Mouse (Mus musculus) heart, embryonic 12.5 days (tissue): ENCODE measurements around the gene Khdc4. TPM values are rescaled to one million over a fixed set of nuclear protein-coding genes. Genes with fewer than 3 reads are reported as not detected.

Experiments used
- ATAC-seq: fragments of 200-750 bp; cut with Nextera tagmentation; 2 replicates; pipeline ENCODE4 v1.8.0; 2017; ENCODE audit warnings: moderate TSS enrichment, moderate library complexity; ENCODE audit not compliant: insufficient number of reproducible peaks, low FRiP score
- H3K27ac ChIP-seq: fragments of 300-500 bp; sonication (generic); 2 replicates; pipeline ENCODE4 v1.5.1; 2016; ENCODE audit warnings: mild to moderate bottlenecking, moderate library complexity; ENCODE audit not compliant: poor library complexity, severe bottlenecking
- H3K27me3 ChIP-seq: fragments of 300-500 bp; sonication (generic); replicated peaks from 2 replicates; pipeline ENCODE4 v1.6.1; 2016; ENCODE audit warnings: mild to moderate bottlenecking, moderate library complexity
- H3K36me3 ChIP-seq: fragments of 300-500 bp; sonication (generic); 2 replicates; pipeline ENCODE4 v1.6.1; 2016; ENCODE audit warnings: mild to moderate bottlenecking, moderate library complexity
- H3K4me1 ChIP-seq: fragments of 300-500 bp; sonication (generic); replicated peaks from 2 replicates; pipeline ENCODE4 v1.6.1; 2016; ENCODE audit warnings: mild to moderate bottlenecking
- H3K4me2 ChIP-seq: fragments of 300-500 bp; sonication (generic); 2 replicates; pipeline ENCODE4 v1.6.1; 2016; ENCODE audit warnings: mild to moderate bottlenecking, moderate library complexity
- H3K4me3 ChIP-seq: fragments of 300-500 bp; sonication (generic); 2 replicates; pipeline ENCODE4 v1.5.1; 2016; ENCODE audit warnings: mild to moderate bottlenecking
- H3K9ac ChIP-seq: fragments of 300-500 bp; sonication (generic); 2 replicates; pipeline ENCODE4 v1.6.1; 2016; ENCODE audit warnings: mild to moderate bottlenecking, moderate library complexity
- H3K9me3 ChIP-seq: fragments of 300-500 bp; sonication (generic); replicated peaks from 2 replicates; pipeline ENCODE4 v1.6.1; 2016; ENCODE audit warnings: mild to moderate bottlenecking, moderate library complexity
- WGBS: fragments of 180-500 bp; shearing (Covaris S2); methylation state at CpG from one replicate; pipeline ENCODE4 v1.1.7; 2016; 5-methylcytosine and 5-hydroxymethylcytosine counted together
- polyA plus RNA-seq: library from polyadenylated mRNA; unstranded; fragments of >200 nt; fragmentation: Nextera tagmentation; extraction: Ambion mirVana; gene quantifications from 2 replicates; pipeline ENCODE4 v1.2.1, GENCODE M21; 2016

Gene Khdc4
- polyA plus RNA-seq, 1 experiment from 2014 or later = 75.3 TPM

DNA sequence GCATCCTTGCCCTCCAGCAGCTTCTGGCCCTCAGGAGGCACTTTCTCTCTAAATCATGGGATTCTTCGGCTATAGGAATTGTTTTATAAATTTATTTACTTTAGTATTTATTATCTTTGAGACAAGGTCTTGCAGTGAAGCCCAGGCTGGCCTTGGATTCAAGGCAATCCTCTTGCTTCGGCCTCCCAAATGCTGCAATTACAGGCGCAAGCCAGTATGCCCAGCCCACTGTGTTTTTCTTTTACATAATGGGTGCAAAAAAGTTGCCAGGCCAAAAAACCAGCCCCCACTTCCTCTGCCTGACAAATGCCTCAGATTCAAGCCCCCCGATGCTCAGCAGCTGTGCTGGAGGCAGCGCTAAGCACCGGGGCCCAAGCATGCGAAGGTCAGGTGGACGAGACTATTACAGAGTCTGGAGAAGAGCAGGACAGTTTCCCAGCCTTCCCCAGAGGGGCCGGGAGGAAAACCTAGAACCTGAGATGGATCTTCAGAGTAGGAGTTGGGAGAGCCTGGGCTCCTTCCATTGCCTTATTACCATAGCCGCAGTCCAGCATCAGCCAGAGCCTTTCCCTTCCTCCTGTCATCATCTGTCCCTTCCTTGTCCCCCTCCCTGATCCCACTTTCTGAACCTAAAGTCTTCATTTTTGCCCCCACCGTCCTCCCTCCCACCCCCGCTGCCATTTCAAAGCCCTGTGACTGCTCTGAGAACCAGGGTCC, 37.0 kb upstream of the Khdc4 start:
- ATAC-seq = no peak
- H3K4me1 ChIP-seq = peaks cover 4% of the 10 kb centered on the region
- H3K4me2 ChIP-seq = no peak overlapping the region
- H3K4me3 ChIP-seq = no peak overlapping the region
- WGBS = 84% methylated on average over 12 of the region's 12 CpGs
- peaks cover 53% of the 10 kb centered on the region for H3K36me3 ChIP-seq
- no peak overlapping the region for H3K27ac ChIP-seq
- no peaks in the 10 kb centered on the region for H3K9me3 ChIP-seq
- H3K27me3 ChIP-seq = no peaks in the 10 kb centered on the region
- no peak overlapping the region for H3K9ac ChIP-seq

DNA sequence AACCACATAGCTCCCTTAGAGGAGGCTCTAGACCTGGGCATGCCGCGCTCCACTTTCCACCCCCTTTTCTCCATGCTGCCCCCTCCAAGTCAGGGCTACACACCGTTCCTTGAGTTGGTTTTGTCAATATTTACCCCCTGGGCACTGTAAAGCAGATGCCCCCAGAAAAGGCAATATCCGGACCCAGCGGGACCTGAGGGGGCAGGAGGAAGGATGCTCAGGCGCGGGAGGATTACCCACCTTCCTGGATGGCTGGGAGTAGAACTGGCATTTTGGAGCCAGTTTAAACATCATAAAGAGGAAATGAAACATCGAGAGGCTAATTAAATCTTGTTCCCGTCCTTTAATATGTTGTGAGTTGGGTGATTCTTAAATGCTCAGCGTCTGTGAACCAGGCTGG, 36.4 kb upstream of the Khdc4 start:
- ATAC-seq = no peak
- Histone ChIP-seq H3K9ac (no peak overlapping the region), H3K9me3 (no peaks in the 10 kb centered on the region), H3K4me3 (no peak overlapping the region), H3K27ac (no peak overlapping the region), H3K4me2 (no peak overlapping the region), H3K36me3 (peaks cover 47% of the 10 kb centered on the region), H3K27me3 (no peaks in the 10 kb centered on the region), H3K4me1 (peaks cover 10% of the 10 kb centered on the region)
- WGBS = 80% methylated on average over 10 of the region's 10 CpGs

- Histone ChIP-seq H3K4me1 (peaks cover 18% of the 10 kb centered on the region), H3K9me3 (no peaks in the 10 kb centered on the region), H3K27ac (no peak overlapping the region), H3K4me2 (no peak overlapping the region), H3K4me3 (no peak overlapping the region), H3K9ac (no peak overlapping the region), H3K27me3 (no peaks in the 10 kb centered on the region), H3K36me3 (peaks cover 39% of the 10 kb centered on the region)
- ATAC-seq = no peak
- 94% methylated on average over 13 of the region's 13 CpGs for WGBS
Observed at GRCm38 (mm10) chr3:88649967-88650366, 35.6 kb upstream of the Khdc4 start.

DNA sequence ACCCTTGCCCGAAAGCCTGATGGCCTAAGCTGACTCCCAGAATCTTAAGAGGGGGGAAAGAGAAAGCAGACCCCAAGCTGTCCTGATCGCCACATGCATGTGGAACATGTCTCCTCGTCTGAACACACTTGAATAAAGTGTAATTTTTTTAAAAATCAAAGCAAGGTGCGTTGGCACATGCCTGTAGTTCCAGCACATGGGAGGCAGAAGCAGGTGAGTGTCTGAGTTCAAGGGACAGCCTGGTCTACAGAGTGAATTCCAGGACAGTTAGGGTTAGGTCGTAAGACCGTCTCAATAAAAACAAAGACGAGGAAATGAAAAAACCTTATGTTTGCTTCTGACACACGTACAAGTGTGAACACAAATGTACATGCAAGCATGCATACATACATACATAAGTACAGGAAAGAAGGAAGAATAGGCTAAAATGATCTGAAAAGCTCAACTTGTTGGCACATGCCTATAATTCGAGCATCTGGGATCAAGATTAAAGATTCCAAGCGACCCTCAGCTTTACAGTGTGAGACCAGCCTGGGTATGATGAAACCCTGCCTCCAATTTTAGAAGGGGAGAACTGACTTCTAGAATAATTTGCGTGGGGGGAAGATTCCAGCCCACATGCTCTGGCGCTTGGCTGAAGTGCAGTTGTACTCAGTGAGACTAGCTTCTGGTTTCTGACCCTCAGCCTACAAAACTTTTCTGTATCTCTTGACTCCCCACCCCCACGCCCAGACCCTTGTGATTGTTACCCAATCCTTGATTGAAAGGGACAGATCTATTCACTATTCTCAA, 34.7 kb upstream of the Khdc4 start:
- no peak overlapping the region for H3K27ac ChIP-seq
- H3K36me3 ChIP-seq = peaks cover 30% of the 10 kb centered on the region
- H3K9ac ChIP-seq = no peak overlapping the region
- no peaks in the 10 kb centered on the region for H3K9me3 ChIP-seq
- no peak overlapping the region for H3K4me2 ChIP-seq
- H3K4me1 ChIP-seq = peaks cover 23% of the 10 kb centered on the region
- no peak overlapping the region for H3K4me3 ChIP-seq
- WGBS = 68% methylated on average over 13 of the region's 13 CpGs
- H3K27me3 ChIP-seq = no peaks in the 10 kb centered on the region
- no peak for ATAC-seq

DNA sequence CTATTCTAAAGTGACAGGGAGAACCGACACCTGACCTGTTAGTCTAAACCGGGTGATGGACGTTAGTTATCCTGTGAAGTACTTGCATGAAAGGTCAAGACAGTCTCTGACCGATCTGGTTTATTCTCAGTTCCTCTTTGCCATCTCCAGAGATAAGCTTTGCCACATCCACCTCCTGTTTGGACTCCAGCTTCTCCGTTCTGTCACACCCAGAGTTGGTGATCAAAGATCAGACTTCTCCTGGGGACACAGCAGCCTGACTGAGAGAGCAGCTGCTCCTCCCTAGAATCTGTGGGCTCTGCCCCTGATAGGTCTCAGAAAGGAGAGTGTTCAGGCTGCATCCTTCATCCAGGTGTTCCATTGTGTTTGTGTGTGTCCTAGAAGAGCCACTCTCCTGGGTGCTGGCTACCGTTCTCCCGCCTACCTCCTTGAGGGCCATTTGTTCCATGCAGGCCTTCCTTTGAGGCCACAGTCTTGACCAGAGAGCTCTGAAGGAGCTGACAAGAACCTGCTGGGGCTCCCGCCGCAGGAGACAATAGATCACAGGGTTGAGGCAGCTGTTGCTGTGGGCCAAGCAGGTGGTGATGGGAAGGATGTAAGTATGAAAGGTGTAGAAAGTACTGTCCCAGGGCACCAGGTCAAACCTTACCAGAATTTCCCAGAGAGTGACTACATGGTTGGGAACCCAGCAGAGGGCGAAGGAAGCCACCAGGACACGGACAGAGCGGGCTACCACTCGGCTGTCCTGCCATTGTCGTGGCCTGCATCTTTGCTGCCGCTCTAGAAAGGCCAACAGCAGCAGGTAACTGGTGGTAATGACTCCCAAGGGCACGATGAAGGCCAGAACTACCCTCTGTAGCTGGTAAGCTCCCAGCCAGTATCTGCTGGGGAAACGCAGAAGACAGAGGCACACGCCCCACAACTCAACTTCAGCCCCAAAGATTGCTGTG, 33.7 kb upstream of the Khdc4 start:
- no peak overlapping the region for H3K27ac ChIP-seq
- H3K4me3 ChIP-seq = no peak overlapping the region
- no peak overlapping the region for H3K4me2 ChIP-seq
- no peaks in the 10 kb centered on the region for H3K9me3 ChIP-seq
- peaks cover 23% of the 10 kb centered on the region for H3K4me1 ChIP-seq
- 67% methylated on average over 18 of the region's 18 CpGs for WGBS
- ATAC-seq = no peak
- H3K9ac ChIP-seq = no peak overlapping the region
- no peaks in the 10 kb centered on the region for H3K27me3 ChIP-seq
- H3K36me3 ChIP-seq = peaks cover 19% of the 10 kb centered on the region

DNA sequence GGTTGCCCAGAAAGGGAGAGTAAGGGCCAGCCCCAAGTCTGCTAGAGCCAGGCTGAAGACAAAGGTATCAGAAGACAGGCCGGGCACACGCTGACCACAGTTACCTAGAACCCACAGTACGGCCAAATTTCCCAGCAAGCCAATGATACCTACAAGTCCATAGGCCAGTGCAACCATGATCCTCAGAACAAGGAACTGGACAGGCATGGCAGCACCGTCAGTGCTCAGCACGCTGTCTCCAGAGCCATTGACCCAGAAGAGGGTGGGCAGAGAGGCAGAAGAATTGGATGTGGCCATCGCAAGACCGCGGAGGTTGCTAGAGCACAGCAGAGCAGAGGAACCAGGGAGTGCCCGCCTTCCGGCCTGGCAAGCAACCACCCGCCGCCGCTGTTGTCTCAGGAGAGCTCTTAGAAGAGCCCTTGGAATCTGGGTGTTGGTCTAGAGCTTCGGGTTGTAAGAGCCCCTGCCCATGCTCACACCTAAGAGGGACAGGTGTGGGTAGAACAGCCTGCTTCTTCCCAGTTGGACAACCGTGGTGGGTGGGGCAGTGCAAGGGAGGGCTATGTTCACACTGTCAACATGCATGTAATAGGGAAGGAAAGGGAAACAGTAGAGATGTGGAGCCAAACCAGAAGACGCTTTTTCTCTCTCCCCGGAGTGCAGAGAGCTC, 32.6 kb upstream of the Khdc4 start, which contains the start of gene Rxfp4:
Gene Rxfp4, minus strand, starts transcription at position 297 of the 670 bp plus-strand sequence.
- ATAC-seq = no peak
- Histone ChIP-seq H3K27me3 (no peaks in the 10 kb centered on the region), H3K4me1 (peaks cover 23% of the 10 kb centered on the region), H3K27ac (no peak within 1 kb of the TSS), H3K9me3 (no peaks in the 10 kb centered on the region), H3K36me3 (peaks cover 9% of the 10 kb centered on the region), H3K9ac (no peak within 1 kb of the TSS), H3K4me2 (no peak within 1 kb of the TSS), H3K4me3 (no peak within 1 kb of the TSS)
- 84% methylated on average over 17 of the region's 17 CpGs for WGBS

DNA sequence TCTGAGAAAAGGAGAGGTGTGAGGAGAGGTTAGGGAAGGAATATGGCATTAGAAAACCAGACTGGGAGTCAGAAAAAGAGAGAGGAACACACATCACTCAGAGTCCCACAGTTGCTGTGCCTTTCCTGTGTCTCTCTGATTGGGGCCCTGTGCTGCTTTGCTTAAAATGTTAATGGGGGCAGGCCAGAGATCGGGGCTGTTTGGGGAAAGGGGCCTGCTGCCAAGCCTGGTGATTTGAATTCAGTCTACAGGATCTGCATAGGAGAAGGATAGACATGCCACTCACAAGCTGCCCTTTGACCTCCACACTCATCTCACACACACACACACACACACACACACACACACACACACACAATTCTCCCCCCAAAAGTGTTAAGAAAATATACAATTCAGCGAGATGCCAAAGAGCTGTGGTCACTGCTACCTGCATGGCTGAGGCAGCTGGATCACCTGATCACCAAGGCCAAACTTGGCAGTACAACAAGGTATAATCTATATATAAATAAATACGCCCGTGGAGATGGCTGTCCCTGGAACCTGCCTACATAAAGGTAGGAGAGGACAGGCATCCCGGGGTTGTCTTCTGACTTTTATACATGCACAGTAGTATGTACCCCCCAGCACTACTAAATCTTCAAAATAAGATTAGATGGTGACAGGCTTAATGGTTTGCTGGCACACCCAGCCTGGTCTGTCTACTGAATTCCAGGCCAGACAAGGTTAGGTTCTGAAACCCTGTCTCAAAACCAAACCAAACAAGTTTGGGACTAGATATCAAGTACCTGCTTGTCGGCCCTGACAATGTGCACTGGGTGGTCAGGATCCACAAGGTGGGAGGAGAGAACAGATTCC, 31.9 kb upstream of the Khdc4 start:
- Histone ChIP-seq H3K4me1 (peaks cover 23% of the 10 kb centered on the region), H3K36me3 (peaks cover 1% of the 10 kb centered on the region; the same call in 1 of the 2 replicates), H3K27ac (no peak overlapping the region), H3K9me3 (no peaks in the 10 kb centered on the region), H3K4me3 (no peak overlapping the region), H3K9ac (no peak overlapping the region), H3K4me2 (no peak overlapping the region), H3K27me3 (no peaks in the 10 kb centered on the region)
- ATAC-seq = 0 out of 2 replicates have a peak, but pooled peaks have one; percentile 7
- WGBS = 79% methylated on average over 6 of the region's 6 CpGs

DNA sequence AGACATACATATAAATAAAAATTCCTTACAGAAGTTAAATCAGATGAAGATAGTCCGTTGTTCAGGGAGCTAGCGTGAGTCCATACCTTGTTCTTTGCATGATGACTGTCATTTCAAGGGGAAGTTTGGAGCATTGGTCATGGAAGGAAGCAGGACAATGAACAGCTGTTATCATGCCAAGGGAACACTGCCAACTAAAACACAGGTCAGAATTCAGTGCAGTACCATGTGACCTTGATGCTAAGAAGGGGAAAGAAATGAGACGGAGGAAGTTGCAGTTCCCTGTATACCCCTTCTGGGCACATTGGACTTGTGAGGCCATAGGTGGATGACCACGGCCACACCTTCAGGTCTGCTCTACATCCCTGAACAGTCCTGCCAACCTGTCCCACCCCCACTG, 31.0 kb upstream of the Khdc4 start:
- 59% methylated on average over 4 of the region's 4 CpGs for WGBS
- Histone ChIP-seq H3K36me3 (no peaks in the 10 kb centered on the region), H3K9ac (no peak overlapping the region), H3K4me3 (no peak overlapping the region), H3K4me2 (0 out of 2 replicates have a peak overlapping the region, but pooled peaks have one; percentile 11), H3K4me1 (peaks cover 23% of the 10 kb centered on the region), H3K27me3 (no peaks in the 10 kb centered on the region), H3K9me3 (no peaks in the 10 kb centered on the region), H3K27ac (0 out of 2 replicates have a peak overlapping the region, but pooled peaks have one; percentile 8)
- ATAC-seq = peak; percentile 74

- Histone ChIP-seq H3K27me3 (no peaks in the 10 kb centered on the region), H3K9me3 (no peaks in the 10 kb centered on the region), H3K9ac (no peak overlapping the region), H3K4me2 (no peak overlapping the region), H3K27ac (no peak overlapping the region), H3K4me1 (peaks cover 23% of the 10 kb centered on the region), H3K36me3 (no peaks in the 10 kb centered on the region), H3K4me3 (no peak overlapping the region)
- WGBS = 76% methylated on average over 8 of the region's 8 CpGs
- ATAC-seq = no peak
Observed at GRCm38 (mm10) chr3:88655619-88656018, 30.0 kb upstream of the Khdc4 start.
